Mouse (Mus musculus): ENCODE results near the gene Ip6k3. TPM values are rescaled to one million over a fixed set of nuclear protein-coding genes. Genes with fewer than 3 reads are reported as not detected.

The Ip6k3 gene
- polyA plus RNA-seq, 1 experiment from 2014 or later: 0.11 TPM

- Histone ChIP-seq H3K4me2 (0 out of 2 replicates have a peak overlapping the region, but pooled peaks have one; percentile 12), H3K27ac (ENCODE audit: low read depth, low read length) (no peak overlapping the region), H3K4me1 (replicated peaks; ENCODE audit: control insufficient read depth, insufficient read depth, low read length) (peaks cover 31% of the 10 kb centered on the region), H3K9me3 (ENCODE audit: control insufficient read depth, low read length) (no peaks in the 10 kb centered on the region), H3K9ac (ENCODE audit: low read depth, low read length) (0 out of 2 replicates have a peak overlapping the region, but pooled peaks have one; percentile 13), H3K4me3 (ENCODE audit: low read depth, low read length) (no peak overlapping the region), H3K27me3 (replicated peaks; ENCODE audit: control insufficient read depth, insufficient read depth, low read length) (0 out of 2 replicates have a peak, but pooled peaks cover under 1% of the 10 kb centered on the region), H3K36me3 (ENCODE audit: control insufficient read depth, insufficient read depth, low read length) (peaks cover 6% of the 10 kb centered on the region)
- ATAC-seq (replicated peaks; ENCODE audit: low FRiP score) (no peak), DNase-seq (ENCODE audit: low spot score) (no peak)
- WGBS: 66% methylated on average over 9 of the region's 9 CpGs
Measured at GRCm38 (mm10) chr17:27130246-27130645, 37.3 kb downstream of the Ip6k3 start.

GRCm38 (mm10) chr17:27129819-27130218 is 37.8 kb downstream of the Ip6k3 start:
- Histone ChIP-seq H3K36me3 (ENCODE audit: control insufficient read depth, insufficient read depth, low read length) (peaks cover 8% of the 10 kb centered on the region), H3K4me2 (no peak overlapping the region), H3K27me3 (replicated peaks; ENCODE audit: control insufficient read depth, insufficient read depth, low read length) (no peaks in the 10 kb centered on the region), H3K4me3 (ENCODE audit: low read depth, low read length) (no peak overlapping the region), H3K9ac (ENCODE audit: low read depth, low read length) (no peak overlapping the region), H3K4me1 (replicated peaks; ENCODE audit: control insufficient read depth, insufficient read depth, low read length) (peaks cover 29% of the 10 kb centered on the region), H3K9me3 (ENCODE audit: control insufficient read depth, low read length) (no peaks in the 10 kb centered on the region), H3K27ac (ENCODE audit: low read depth, low read length) (no peak overlapping the region)
- ATAC-seq (replicated peaks; ENCODE audit: low FRiP score): no peak
- DNase-seq (ENCODE audit: low spot score): no peak
- WGBS: 82% methylated on average over 7 of the region's 7 CpGs

- no peak for DNase-seq (ENCODE audit: low spot score)
- Histone ChIP-seq H3K9me3 (ENCODE audit: control insufficient read depth, low read length) (no peaks in the 10 kb centered on the region), H3K36me3 (ENCODE audit: control insufficient read depth, insufficient read depth, low read length) (peaks cover 12% of the 10 kb centered on the region), H3K4me2 (no peak overlapping the region), H3K27me3 (replicated peaks; ENCODE audit: control insufficient read depth, insufficient read depth, low read length) (no peaks in the 10 kb centered on the region), H3K27ac (ENCODE audit: low read depth, low read length) (no peak overlapping the region), H3K4me3 (ENCODE audit: low read depth, low read length) (no peak overlapping the region), H3K9ac (ENCODE audit: low read depth, low read length) (no peak overlapping the region), H3K4me1 (replicated peaks; ENCODE audit: control insufficient read depth, insufficient read depth, low read length) (peaks cover 28% of the 10 kb centered on the region)
- no peak for ATAC-seq (replicated peaks; ENCODE audit: low FRiP score)
- 90% methylated on average over 13 of the region's 13 CpGs for WGBS
Measured at GRCm38 (mm10) chr17:27129291-27129690, 38.3 kb downstream of the Ip6k3 start.

DNA sequence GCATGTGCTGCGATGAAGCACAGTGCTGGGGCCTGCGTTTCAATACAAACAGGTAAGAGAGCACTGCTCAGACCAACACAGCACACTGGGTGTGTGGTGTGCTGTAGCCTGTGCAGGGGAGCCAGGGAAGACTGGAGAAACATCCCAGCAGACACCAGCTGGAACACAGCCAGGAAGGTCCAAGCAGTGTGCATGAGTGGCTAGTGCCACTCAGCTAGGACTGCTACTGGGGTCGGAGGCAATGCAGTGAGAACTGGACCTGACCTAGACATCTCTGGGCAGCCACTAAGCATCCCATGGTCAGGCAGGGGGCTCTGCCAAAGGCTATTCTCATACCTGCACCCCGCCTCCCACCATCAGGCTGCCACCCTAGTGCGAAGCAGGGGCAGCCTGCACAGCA is 39.4 kb downstream of the Ip6k3 start:
- Histone ChIP-seq H3K27me3 (replicated peaks; ENCODE audit: control insufficient read depth, insufficient read depth, low read length) (no peaks in the 10 kb centered on the region), H3K9me3 (ENCODE audit: control insufficient read depth, low read length) (no peaks in the 10 kb centered on the region), H3K4me1 (replicated peaks; ENCODE audit: control insufficient read depth, insufficient read depth, low read length) (peaks cover 26% of the 10 kb centered on the region), H3K4me2 (no peak overlapping the region), H3K4me3 (ENCODE audit: low read depth, low read length) (no peak overlapping the region), H3K9ac (ENCODE audit: low read depth, low read length) (no peak overlapping the region), H3K27ac (ENCODE audit: low read depth, low read length) (no peak overlapping the region), H3K36me3 (ENCODE audit: control insufficient read depth, insufficient read depth, low read length) (peaks cover 22% of the 10 kb centered on the region)
- 87% methylated on average over 5 of the region's 5 CpGs for WGBS
- DNase-seq (ENCODE audit: low spot score) (no peak), ATAC-seq (replicated peaks; ENCODE audit: low FRiP score) (no peak)

DNA sequence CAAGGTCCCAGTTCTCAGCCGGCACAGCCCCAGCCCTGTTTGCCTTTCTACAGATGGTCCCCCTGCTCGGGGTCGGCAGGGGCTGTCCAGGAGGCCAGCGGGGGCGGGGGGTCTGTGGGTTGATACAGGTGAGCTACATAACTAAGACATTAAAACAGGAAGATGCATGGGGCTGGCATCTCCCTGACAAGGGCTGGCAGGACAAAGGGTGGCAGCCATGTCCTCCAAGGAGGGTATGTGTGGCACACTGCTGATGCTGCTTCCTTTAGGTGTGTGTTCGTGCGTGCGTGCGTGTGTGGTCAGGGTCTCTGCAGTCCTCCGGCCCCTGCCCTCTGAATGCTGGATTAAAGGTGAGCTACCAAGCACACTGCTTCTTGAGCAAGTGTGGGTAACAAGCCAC is 40.6 kb downstream of the Ip6k3 start:
- Histone ChIP-seq H3K27me3 (replicated peaks; ENCODE audit: control insufficient read depth, insufficient read depth, low read length) (no peaks in the 10 kb centered on the region), H3K4me3 (ENCODE audit: low read depth, low read length) (no peak overlapping the region), H3K36me3 (ENCODE audit: control insufficient read depth, insufficient read depth, low read length) (peaks cover 32% of the 10 kb centered on the region), H3K27ac (ENCODE audit: low read depth, low read length) (no peak overlapping the region), H3K9ac (ENCODE audit: low read depth, low read length) (no peak overlapping the region), H3K4me2 (no peak overlapping the region), H3K4me1 (replicated peaks; ENCODE audit: control insufficient read depth, insufficient read depth, low read length) (peaks cover 17% of the 10 kb centered on the region), H3K9me3 (ENCODE audit: control insufficient read depth, low read length) (no peaks in the 10 kb centered on the region)
- 85% methylated on average over 10 of the region's 10 CpGs for WGBS
- DNase-seq (ENCODE audit: low spot score) (no peak), ATAC-seq (replicated peaks; ENCODE audit: low FRiP score) (no peak)

GRCm38 (mm10) chr17:27125669-27126202 is 41.9 kb downstream of the Ip6k3 start:
- no peak overlapping the region for H3K4me2 ChIP-seq
- H3K4me3 ChIP-seq (ENCODE audit: low read depth, low read length): no peak overlapping the region
- H3K27me3 ChIP-seq (replicated peaks; ENCODE audit: control insufficient read depth, insufficient read depth, low read length): no peaks in the 10 kb centered on the region; the same call in 1 of the 2 replicates
- DNase-seq (ENCODE audit: low spot score): no peak
- H3K9ac ChIP-seq (ENCODE audit: low read depth, low read length): no peak overlapping the region
- peaks cover 33% of the 10 kb centered on the region for H3K36me3 ChIP-seq (ENCODE audit: control insufficient read depth, insufficient read depth, low read length)
- no peak overlapping the region for H3K27ac ChIP-seq (ENCODE audit: low read depth, low read length)
- H3K9me3 ChIP-seq (ENCODE audit: control insufficient read depth, low read length): no peaks in the 10 kb centered on the region
- no peak for ATAC-seq (replicated peaks; ENCODE audit: low FRiP score)
- peaks cover 13% of the 10 kb centered on the region for H3K4me1 ChIP-seq (replicated peaks; ENCODE audit: control insufficient read depth, insufficient read depth, low read length)
- 84% methylated on average over 11 of the region's 11 CpGs for WGBS

- Histone ChIP-seq H3K4me3 (ENCODE audit: low read depth, low read length) (no peak overlapping the region), H3K9me3 (ENCODE audit: control insufficient read depth, low read length) (no peaks in the 10 kb centered on the region), H3K4me2 (no peak overlapping the region), H3K9ac (ENCODE audit: low read depth, low read length) (no peak overlapping the region), H3K36me3 (ENCODE audit: control insufficient read depth, insufficient read depth, low read length) (peaks cover 33% of the 10 kb centered on the region), H3K4me1 (replicated peaks; ENCODE audit: control insufficient read depth, insufficient read depth, low read length) (peaks cover 9% of the 10 kb centered on the region), H3K27ac (ENCODE audit: low read depth, low read length) (no peak overlapping the region), H3K27me3 (replicated peaks; ENCODE audit: control insufficient read depth, insufficient read depth, low read length) (no peaks in the 10 kb centered on the region; the same call in 1 of the 2 replicates)
- DNase-seq (ENCODE audit: low spot score) (peak; percentile 74), ATAC-seq (replicated peaks; ENCODE audit: low FRiP score) (no peak)
- WGBS: 43% methylated on average over 12 of the region's 12 CpGs
Measured at GRCm38 (mm10) chr17:27125185-27125584, 42.4 kb downstream of the Ip6k3 start.

DNA sequence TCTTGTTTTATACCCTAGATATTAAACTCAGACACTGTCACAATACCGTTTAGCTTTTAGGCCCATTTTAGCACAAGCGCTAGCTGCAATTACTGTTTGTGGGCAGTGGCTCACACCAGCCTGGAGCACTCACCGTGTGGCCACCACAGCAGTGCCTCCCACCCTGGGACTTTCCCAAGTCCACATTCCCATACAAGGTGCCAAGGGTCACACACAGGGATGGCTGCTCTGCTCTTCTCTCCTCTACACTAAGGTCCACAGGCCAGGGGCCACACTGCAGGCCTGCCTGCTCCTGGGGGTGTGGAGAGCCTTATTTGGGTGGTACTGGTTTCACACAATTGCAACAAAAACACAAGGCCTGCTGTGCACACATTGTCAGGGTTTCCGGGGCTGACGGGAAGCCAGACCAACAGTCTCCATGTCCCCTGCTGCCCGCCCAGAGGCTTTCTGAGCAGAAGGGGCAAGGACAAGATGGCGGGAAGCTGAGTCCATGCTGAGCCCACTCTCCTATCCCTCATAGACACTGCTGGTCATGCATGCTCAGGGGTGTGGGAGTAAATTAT is 43.7 kb downstream of the Ip6k3 start:
- Histone ChIP-seq H3K4me3 (ENCODE audit: low read depth, low read length) (no peak overlapping the region), H3K9ac (ENCODE audit: low read depth, low read length) (no peak overlapping the region), H3K9me3 (ENCODE audit: control insufficient read depth, low read length) (no peaks in the 10 kb centered on the region), H3K27ac (ENCODE audit: low read depth, low read length) (no peak overlapping the region), H3K4me2 (no peak overlapping the region), H3K27me3 (replicated peaks; ENCODE audit: control insufficient read depth, insufficient read depth, low read length) (no peaks in the 10 kb centered on the region; the same call in 1 of the 2 replicates), H3K36me3 (ENCODE audit: control insufficient read depth, insufficient read depth, low read length) (peaks cover 33% of the 10 kb centered on the region), H3K4me1 (replicated peaks; ENCODE audit: control insufficient read depth, insufficient read depth, low read length) (peaks cover 6% of the 10 kb centered on the region)
- ATAC-seq (replicated peaks; ENCODE audit: low FRiP score) (no peak), DNase-seq (ENCODE audit: low spot score) (no peak)
- WGBS: 84% methylated on average over 7 of the region's 7 CpGs

- no peak for DNase-seq (ENCODE audit: low spot score)
- ATAC-seq (replicated peaks; ENCODE audit: low FRiP score): no peak
- WGBS: 80% methylated on average over 2 of the region's 2 CpGs
- no peaks in the 10 kb centered on the region for H3K9me3 ChIP-seq (ENCODE audit: control insufficient read depth, low read length)
- H3K4me2 ChIP-seq: no peak overlapping the region
- H3K4me1 ChIP-seq (replicated peaks; ENCODE audit: control insufficient read depth, insufficient read depth, low read length): peaks cover 6% of the 10 kb centered on the region
- H3K4me3 ChIP-seq (ENCODE audit: low read depth, low read length): no peak overlapping the region
- H3K9ac ChIP-seq (ENCODE audit: low read depth, low read length): no peak overlapping the region
- no peaks in the 10 kb centered on the region; the same call in 1 of the 2 replicates for H3K27me3 ChIP-seq (replicated peaks; ENCODE audit: control insufficient read depth, insufficient read depth, low read length)
- H3K36me3 ChIP-seq (ENCODE audit: control insufficient read depth, insufficient read depth, low read length): peaks cover 33% of the 10 kb centered on the region
- H3K27ac ChIP-seq (ENCODE audit: low read depth, low read length): no peak overlapping the region
Measured at GRCm38 (mm10) chr17:27123103-27123502, 44.5 kb downstream of the Ip6k3 start.

Measured in liver, embryonic 11.5 days (tissue).